Mouse (Mus musculus) forebrain, embryonic 11.5 days (tissue): ENCODE measurements at regions not wholly inside any gene's neighbourhood (a gene's known extent, or its start where the extent isn't known, plus 50 kb on each side); places are given as distances from the start of the nearest gene placed in this dataset.

ENCODE experiments used
- ATAC-seq: fragments of 200-750 bp; cut with Nextera tagmentation; replicated peaks from 2 replicates; pipeline ENCODE4 v1.8.0; 2017; ENCODE audit warnings: moderate TSS enrichment; ENCODE audit not compliant: low FRiP score
- DNase-seq: peaks from one replicate; pipeline ENCODE4 v3.0.0-alpha.2; 2017; ENCODE audit warnings: low spot score
- H3K27ac ChIP-seq: fragments of 300-500 bp; sonication (generic); 2 replicates; pipeline ENCODE4 v1.5.1; 2014; ENCODE audit warnings: low read depth, low read length
- H3K27me3 ChIP-seq: fragments of 300-500 bp; sonication (generic); 2 replicates; pipeline ENCODE4 v1.6.1; 2014; ENCODE audit warnings: mild to moderate bottlenecking, low read length, mixed read lengths; ENCODE audit not compliant: control insufficient read depth, insufficient read depth
- H3K36me3 ChIP-seq: fragments of 300-500 bp; sonication (generic); 2 replicates; pipeline ENCODE4 v1.6.1; 2014; ENCODE audit warnings: mild to moderate bottlenecking, low read length, moderate library complexity, mixed read lengths; ENCODE audit not compliant: control insufficient read depth, insufficient read depth
- H3K4me1 ChIP-seq: fragments of 300-500 bp; sonication (generic); replicated peaks from 2 replicates; pipeline ENCODE4 v1.6.1; 2014; ENCODE audit warnings: low read length, mixed read lengths; ENCODE audit not compliant: control insufficient read depth, insufficient read depth
- H3K4me2 ChIP-seq: fragments of 300-500 bp; sonication (generic); 2 replicates; pipeline ENCODE4 v1.6.1; 2014; ENCODE audit warnings: low read depth, mild to moderate bottlenecking, low read length, moderate library complexity, mixed read lengths; ENCODE audit not compliant: severe bottlenecking
- H3K4me3 ChIP-seq: fragments of 300-500 bp; sonication (generic); 2 replicates; pipeline ENCODE4 v1.5.1; 2014; ENCODE audit warnings: low read depth, low read length
- H3K9ac ChIP-seq: fragments of 300-500 bp; sonication (generic); 2 replicates; pipeline ENCODE4 v1.6.1; 2014; ENCODE audit warnings: low read length
- H3K9me3 ChIP-seq: fragments of 300-500 bp; sonication (generic); 2 replicates; pipeline ENCODE4 v1.6.1; 2016; ENCODE audit warnings: low read length, mixed read lengths; ENCODE audit not compliant: control insufficient read depth
- WGBS: fragments of 180-500 bp; shearing (Covaris S2); extraction: QIAGEN DNeasy Blood & Tissue Kit; methylation state at CpG from one replicate; pipeline ENCODE4 v1.1.7; 2014; 5-methylcytosine and 5-hydroxymethylcytosine counted together

DNA sequence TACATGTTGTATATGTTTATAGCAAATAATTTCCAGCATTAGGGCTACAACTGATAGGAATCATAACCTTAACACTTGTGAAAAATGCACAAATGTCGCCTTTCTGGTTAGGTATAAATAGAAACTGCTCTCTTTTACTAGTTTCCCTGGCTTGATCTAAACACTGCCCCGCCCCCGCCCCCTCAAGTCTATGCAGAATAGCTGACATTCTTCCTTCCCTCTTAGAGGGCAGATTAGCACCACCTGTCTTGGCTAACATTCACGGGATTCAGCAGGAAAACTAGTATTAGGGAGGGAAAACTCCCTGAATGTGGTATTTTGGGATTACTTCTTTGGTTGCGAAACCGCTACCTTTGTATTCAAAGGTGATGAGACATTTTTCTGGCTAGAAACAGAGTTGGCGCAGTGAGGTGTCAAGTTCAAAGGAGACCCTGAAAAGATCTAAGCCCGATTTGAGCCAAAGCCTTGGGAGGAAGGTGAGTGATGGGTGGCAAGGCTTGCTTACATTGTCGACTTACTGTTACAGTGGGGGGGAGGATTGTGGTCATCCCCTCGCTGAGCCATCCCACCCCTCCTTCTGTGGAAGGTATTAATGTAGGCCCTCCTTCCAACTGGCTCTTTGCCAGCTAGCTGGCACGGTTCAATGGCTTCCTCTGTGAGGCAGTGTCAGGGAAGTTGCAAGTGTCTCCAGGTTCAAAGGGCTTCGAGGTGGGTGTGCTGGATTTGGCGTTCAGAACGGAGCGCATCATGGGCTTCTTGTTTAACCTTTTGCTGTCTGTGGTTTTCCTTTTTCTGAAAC is 209.8 kb upstream of the Nr2f2 start:
- WGBS, result 50% methylated on average over 15 of the region's 15 CpGs
- H3K9ac ChIP-seq, result no peak overlapping the region
- no peak overlapping the region for H3K4me2 ChIP-seq
- no peaks in the 10 kb centered on the region for H3K4me1 ChIP-seq
- no peaks in the 10 kb centered on the region for H3K27me3 ChIP-seq
- H3K36me3 ChIP-seq, result no peaks in the 10 kb centered on the region
- H3K27ac ChIP-seq, result no peak overlapping the region
- no peak for ATAC-seq
- no peak overlapping the region for H3K4me3 ChIP-seq
- no peaks in the 10 kb centered on the region for H3K9me3 ChIP-seq
- DNase-seq, result no peak

DNA sequence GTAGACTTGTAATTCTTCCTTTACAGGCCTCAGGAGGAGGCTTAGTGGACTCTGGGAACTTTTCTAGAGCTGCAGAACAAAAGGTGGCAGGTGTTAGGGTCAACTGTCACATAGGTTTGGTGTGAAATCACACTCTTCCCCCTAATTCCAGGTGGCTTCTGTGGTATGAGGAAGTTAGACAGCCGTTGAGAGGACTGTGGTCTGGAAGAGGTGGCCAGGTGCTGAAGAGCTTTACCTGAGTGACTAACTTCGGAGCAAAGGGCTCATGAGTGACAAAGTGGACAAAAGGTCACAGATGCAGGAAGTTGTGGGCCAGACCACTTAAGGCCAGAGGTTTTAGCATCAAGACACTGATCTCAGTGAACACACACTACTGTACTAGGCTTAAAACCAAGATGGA is 209.1 kb upstream of the Nr2f2 start:
- no peak for ATAC-seq
- 74% methylated on average over 2 of the region's 2 CpGs for WGBS
- Histone ChIP-seq H3K27me3 (no peaks in the 10 kb centered on the region), H3K4me1 (no peaks in the 10 kb centered on the region), H3K4me3 (no peak overlapping the region), H3K9ac (no peak overlapping the region), H3K27ac (no peak overlapping the region), H3K4me2 (no peak overlapping the region), H3K36me3 (no peaks in the 10 kb centered on the region), H3K9me3 (no peaks in the 10 kb centered on the region)
- DNase-seq, result no peak

DNA sequence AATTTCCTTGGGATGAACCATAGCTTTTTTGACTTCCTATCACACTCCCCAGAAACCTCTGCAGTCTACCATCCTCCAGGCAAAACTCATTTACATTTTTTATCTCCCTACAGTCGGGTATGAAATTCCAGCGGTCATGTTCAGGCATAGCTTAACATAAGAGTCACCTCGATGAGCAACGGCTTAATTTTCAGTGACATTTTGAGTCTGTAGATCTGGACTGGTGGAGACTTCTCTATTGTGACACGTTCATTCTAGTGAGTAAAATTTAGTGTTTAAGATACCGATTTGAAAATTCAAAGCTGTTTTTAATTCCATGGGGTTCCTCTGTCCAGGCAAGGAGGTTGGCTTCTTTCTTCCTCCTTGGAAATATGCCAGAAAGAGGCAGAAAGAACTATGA is 207.7 kb upstream of the Nr2f2 start:
- Histone ChIP-seq H3K27me3 (no peaks in the 10 kb centered on the region), H3K36me3 (no peaks in the 10 kb centered on the region), H3K4me1 (no peaks in the 10 kb centered on the region), H3K9me3 (no peaks in the 10 kb centered on the region), H3K27ac (no peak overlapping the region), H3K4me2 (no peak overlapping the region), H3K9ac (no peak overlapping the region), H3K4me3 (no peak overlapping the region)
- 88% methylated on average over 6 of the region's 6 CpGs for WGBS
- DNase-seq (no peak), ATAC-seq (no peak)

DNA sequence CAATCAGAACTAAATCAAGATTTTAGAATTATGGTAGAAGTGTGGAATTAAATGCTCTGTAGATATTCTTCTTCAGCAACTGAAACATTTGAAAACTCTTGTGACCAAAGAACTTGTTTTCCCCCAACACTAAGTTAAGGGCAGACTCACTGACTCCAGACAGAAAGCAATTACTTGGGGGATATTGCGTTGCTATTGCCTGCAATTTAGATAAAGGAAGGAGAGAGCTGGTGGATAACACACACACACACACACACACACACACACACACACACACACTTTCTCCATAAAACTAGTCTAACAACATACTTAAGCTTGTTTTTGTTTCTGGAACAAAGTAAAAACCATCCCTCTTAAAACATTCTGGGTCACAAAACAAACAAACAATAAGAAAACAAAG is 198.5 kb upstream of the Nr2f2 start:
- no peaks in the 10 kb centered on the region for H3K27me3 ChIP-seq
- H3K36me3 ChIP-seq, result no peaks in the 10 kb centered on the region
- ATAC-seq (no peak), DNase-seq (no peak)
- H3K9me3 ChIP-seq, result no peaks in the 10 kb centered on the region
- no peak overlapping the region for H3K27ac ChIP-seq
- H3K4me3 ChIP-seq, result no peak overlapping the region
- H3K4me1 ChIP-seq, result no peaks in the 10 kb centered on the region
- WGBS, result 67% methylated on average over 1 of the region's 1 CpGs
- no peak overlapping the region for H3K9ac ChIP-seq
- no peak overlapping the region for H3K4me2 ChIP-seq

DNA sequence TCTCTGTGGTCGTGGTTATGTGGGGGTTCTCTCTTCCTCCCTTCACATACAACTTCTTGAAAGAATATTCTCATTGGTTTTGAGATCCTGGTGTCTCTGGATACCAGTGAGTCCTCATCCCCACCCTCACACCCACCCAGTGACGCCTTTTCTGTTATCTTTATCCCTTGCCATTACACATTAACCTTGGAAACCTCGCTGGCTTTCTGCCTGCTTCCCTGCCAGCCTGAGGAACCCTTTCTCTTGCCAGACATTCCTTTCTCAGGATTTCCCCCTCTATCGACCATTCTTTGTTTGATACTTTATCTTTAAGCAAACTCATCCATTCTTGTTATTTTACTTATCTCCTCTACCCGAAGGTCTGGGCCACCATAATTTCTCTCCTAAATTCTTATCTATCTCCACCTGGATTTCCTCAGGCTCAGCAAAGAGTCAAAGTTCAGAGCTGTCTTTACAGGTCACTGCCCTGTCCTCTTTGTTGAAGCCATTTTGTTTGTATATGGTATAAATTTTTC is 182.5 kb upstream of the Nr2f2 start:
- Histone ChIP-seq H3K9ac (no peak overlapping the region), H3K4me1 (no peaks in the 10 kb centered on the region), H3K27me3 (no peaks in the 10 kb centered on the region), H3K36me3 (no peaks in the 10 kb centered on the region), H3K4me2 (no peak overlapping the region), H3K27ac (no peak overlapping the region), H3K4me3 (no peak overlapping the region), H3K9me3 (no peaks in the 10 kb centered on the region)
- ATAC-seq (no peak), DNase-seq (no peak)
- 77% methylated on average over 5 of the region's 5 CpGs for WGBS

- Histone ChIP-seq H3K4me1 (no peaks in the 10 kb centered on the region), H3K9me3 (no peaks in the 10 kb centered on the region), H3K36me3 (no peaks in the 10 kb centered on the region), H3K27ac (no peak overlapping the region), H3K4me3 (no peak overlapping the region), H3K4me2 (no peak overlapping the region), H3K27me3 (no peaks in the 10 kb centered on the region), H3K9ac (no peak overlapping the region)
- DNase-seq (no peak), ATAC-seq (no peak)
- 88% methylated on average over 10 of the region's 10 CpGs for WGBS
These were observed 175.5 kb upstream of the Nr2f2 start for GRCm38 (mm10) chr7:70541881-70542665.

DNA sequence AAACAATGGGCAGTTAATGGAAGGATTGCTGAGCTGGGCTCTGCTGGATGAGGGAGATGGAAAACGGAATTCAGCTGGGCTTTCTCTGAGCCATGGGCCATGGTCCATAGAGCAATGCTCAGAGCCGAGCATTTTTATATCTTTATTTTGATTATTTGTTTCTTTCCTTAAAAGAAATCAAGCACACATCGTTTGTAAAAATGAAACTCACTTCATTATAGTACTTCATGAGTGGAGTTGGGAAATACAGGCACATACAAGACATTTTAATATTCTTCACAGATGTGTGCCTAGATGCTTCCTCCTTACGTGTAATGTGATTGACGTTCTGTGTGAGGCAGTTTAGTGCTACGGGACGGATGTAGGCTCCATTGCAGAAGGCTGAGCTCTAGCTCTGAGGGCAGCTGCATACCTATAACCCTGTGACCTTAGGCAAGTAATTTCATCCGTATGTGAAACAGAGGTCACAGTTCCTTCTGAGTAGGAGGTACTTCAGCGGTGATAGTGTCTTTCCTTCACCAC is 172.6 kb upstream of the Nr2f2 start:
- Histone ChIP-seq H3K9ac (no peak overlapping the region), H3K4me2 (no peak overlapping the region), H3K36me3 (no peaks in the 10 kb centered on the region), H3K27me3 (no peaks in the 10 kb centered on the region), H3K4me1 (no peaks in the 10 kb centered on the region), H3K27ac (no peak overlapping the region), H3K4me3 (no peak overlapping the region), H3K9me3 (no peaks in the 10 kb centered on the region)
- no peak for DNase-seq
- no peak for ATAC-seq
- 78% methylated on average over 9 of the region's 9 CpGs for WGBS

GRCm38 (mm10) chr7:70536046-70536445 is 169.5 kb upstream of the Nr2f2 start:
- 84% methylated on average over 6 of the region's 6 CpGs for WGBS
- Histone ChIP-seq H3K36me3 (no peaks in the 10 kb centered on the region), H3K4me1 (no peaks in the 10 kb centered on the region), H3K27me3 (no peaks in the 10 kb centered on the region), H3K4me2 (no peak overlapping the region), H3K4me3 (no peak overlapping the region), H3K27ac (no peak overlapping the region), H3K9ac (no peak overlapping the region), H3K9me3 (no peaks in the 10 kb centered on the region; the same call in 1 of the 2 replicates)
- no peak for DNase-seq
- ATAC-seq, result no peak
